Mouse (Mus musculus) forebrain, embryonic 11.5 days (tissue): ENCODE data around the gene Syt12. TPM values are rescaled to one million over a fixed set of nuclear protein-coding genes. Genes with fewer than 3 reads are reported as not detected.
"Not testable (repeated sequence)": the region's sequence is repeated elsewhere in the genome, so short reads cannot be mapped to it uniquely, and the experiment has no call there.

Experiments used
- ATAC-seq: fragments of 200-750 bp; cut with Nextera tagmentation; replicated peaks from 2 replicates; pipeline ENCODE4 v1.8.0; 2017; ENCODE audit warnings: moderate TSS enrichment; ENCODE audit not compliant: low FRiP score
- DNase-seq: peaks from one replicate; pipeline ENCODE4 v3.0.0-alpha.2; 2017; ENCODE audit warnings: low spot score
- H3K27ac ChIP-seq: fragments of 300-500 bp; sonication (generic); 2 replicates; pipeline ENCODE4 v1.5.1; 2014; ENCODE audit warnings: low read depth, low read length
- H3K27me3 ChIP-seq: fragments of 300-500 bp; sonication (generic); 2 replicates; pipeline ENCODE4 v1.6.1; 2014; ENCODE audit warnings: mild to moderate bottlenecking, low read length, mixed read lengths; ENCODE audit not compliant: control insufficient read depth, insufficient read depth
- H3K36me3 ChIP-seq: fragments of 300-500 bp; sonication (generic); 2 replicates; pipeline ENCODE4 v1.6.1; 2014; ENCODE audit warnings: mild to moderate bottlenecking, low read length, moderate library complexity, mixed read lengths; ENCODE audit not compliant: control insufficient read depth, insufficient read depth
- H3K4me1 ChIP-seq: fragments of 300-500 bp; sonication (generic); replicated peaks from 2 replicates; pipeline ENCODE4 v1.6.1; 2014; ENCODE audit warnings: low read length, mixed read lengths; ENCODE audit not compliant: control insufficient read depth, insufficient read depth
- H3K4me2 ChIP-seq: fragments of 300-500 bp; sonication (generic); 2 replicates; pipeline ENCODE4 v1.6.1; 2014; ENCODE audit warnings: low read depth, mild to moderate bottlenecking, low read length, moderate library complexity, mixed read lengths; ENCODE audit not compliant: severe bottlenecking
- H3K4me3 ChIP-seq: fragments of 300-500 bp; sonication (generic); 2 replicates; pipeline ENCODE4 v1.5.1; 2014; ENCODE audit warnings: low read depth, low read length
- H3K9ac ChIP-seq: fragments of 300-500 bp; sonication (generic); 2 replicates; pipeline ENCODE4 v1.6.1; 2014; ENCODE audit warnings: low read length
- H3K9me3 ChIP-seq: fragments of 300-500 bp; sonication (generic); 2 replicates; pipeline ENCODE4 v1.6.1; 2016; ENCODE audit warnings: low read length, mixed read lengths; ENCODE audit not compliant: control insufficient read depth
- WGBS: fragments of 180-500 bp; shearing (Covaris S2); extraction: QIAGEN DNeasy Blood & Tissue Kit; methylation state at CpG from one replicate; pipeline ENCODE4 v1.1.7; 2014; 5-methylcytosine and 5-hydroxymethylcytosine counted together
- polyA plus RNA-seq: library from polyadenylated mRNA; unstranded; fragments of >200 nt; fragmentation: Nextera tagmentation; extraction: Ambion mirVana; gene quantifications from 2 replicates; pipeline ENCODE4 v1.2.1, GENCODE M21; 2014

Gene Syt12
- polyA plus RNA-seq, 1 experiment from 2014 or later: 1.1 TPM

DNA sequence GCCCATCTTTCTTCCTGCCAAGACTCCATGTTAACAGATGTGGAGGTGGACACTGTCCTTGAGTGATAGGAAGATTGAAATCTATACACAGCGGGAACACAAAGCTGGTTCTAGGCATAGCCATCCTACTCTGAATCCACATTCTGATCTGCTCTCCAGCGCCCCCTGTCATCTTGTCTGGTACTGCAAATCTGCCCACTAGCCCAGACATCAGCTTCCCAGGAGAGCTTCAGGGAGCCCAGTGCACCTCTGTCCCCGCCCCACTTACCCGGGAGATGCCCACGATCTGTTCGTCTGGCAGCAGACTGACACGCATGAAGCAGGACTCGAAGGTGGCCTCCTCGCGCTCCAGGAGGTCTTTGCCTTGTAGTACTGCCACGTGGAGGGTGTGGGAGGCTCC lies 21.0 kb downstream of the Syt12 start:
- Histone ChIP-seq H3K4me3 (no peak overlapping the region), H3K9ac (no peak overlapping the region), H3K36me3 (no peaks in the 10 kb centered on the region), H3K27me3 (no peaks in the 10 kb centered on the region), H3K4me1 (no peaks in the 10 kb centered on the region), H3K4me2 (no peak overlapping the region), H3K27ac (no peak overlapping the region), H3K9me3 (no peaks in the 10 kb centered on the region)
- DNase-seq: peak; percentile 84
- 9% methylated on average over 11 of the region's 11 CpGs for WGBS
- ATAC-seq: no peak

DNA sequence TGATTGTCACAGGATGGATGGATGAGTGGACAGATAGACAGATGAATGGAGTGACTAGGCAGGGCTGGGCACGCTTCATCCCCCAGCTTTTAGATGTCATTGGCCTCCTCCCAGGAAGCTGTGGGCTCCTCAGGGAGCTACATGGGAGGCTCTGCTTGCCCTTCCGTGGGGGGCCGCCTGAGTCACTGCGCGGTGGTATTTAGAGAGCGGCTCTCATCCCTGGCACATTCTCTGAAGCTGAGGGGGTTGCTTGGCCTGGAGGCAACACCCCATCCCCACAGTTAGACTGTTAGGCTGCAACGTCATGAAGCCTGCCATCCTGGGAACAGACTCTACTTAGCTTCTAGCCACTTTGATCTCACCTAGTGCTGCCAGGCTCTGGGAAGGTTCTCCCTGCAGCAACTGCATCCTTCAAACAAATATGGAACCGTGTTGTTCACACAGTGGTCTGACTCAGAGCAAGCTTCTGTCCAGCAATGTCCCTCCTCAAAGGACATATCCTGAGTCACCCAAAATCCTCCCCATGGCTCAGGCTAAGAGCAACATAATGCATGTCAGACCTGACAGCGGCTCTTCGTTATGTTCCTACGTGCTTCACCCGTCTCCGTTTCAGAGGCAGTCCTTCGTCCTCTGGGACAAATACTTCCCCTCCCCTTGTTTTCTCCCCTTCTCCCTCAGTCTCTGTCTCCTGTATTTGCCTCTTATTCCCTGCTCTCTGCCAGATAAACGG lies 22.0 kb downstream of the Syt12 start:
- ATAC-seq (no peak), DNase-seq (no peak)
- Histone ChIP-seq H3K4me2 (no peak overlapping the region), H3K4me1 (no peaks in the 10 kb centered on the region), H3K27ac (no peak overlapping the region), H3K36me3 (no peaks in the 10 kb centered on the region), H3K9me3 (no peaks in the 10 kb centered on the region), H3K27me3 (no peaks in the 10 kb centered on the region), H3K9ac (no peak overlapping the region), H3K4me3 (no peak overlapping the region)
- 89% methylated on average over 15 of the region's 15 CpGs for WGBS

DNA sequence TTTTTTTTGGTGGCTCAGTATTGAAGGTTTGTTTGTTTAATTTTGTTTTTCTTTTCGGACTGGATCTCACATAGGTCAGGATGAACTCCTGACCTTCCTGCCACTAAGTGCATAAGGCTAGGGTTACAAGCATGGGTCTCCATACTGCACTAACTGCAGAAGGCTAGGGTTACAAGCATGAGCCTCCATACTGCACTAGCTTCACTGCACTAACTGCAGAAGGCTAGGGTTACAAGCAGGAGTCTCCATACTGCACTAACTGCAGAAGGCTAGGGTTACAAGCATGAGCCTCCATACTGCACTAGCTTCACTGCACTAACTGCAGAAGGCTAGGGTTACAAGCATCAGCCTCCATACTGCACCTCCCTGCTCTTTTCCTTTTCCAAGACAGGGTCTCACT lies 23.2 kb downstream of the Syt12 start:
- not testable (repeated sequence) for H3K9me3 ChIP-seq, ATAC-seq, H3K36me3 ChIP-seq, H3K9ac ChIP-seq, H3K27ac ChIP-seq, H3K4me1 ChIP-seq, H3K27me3 ChIP-seq, H3K4me3 ChIP-seq, H3K4me2 ChIP-seq, DNase-seq
- 68% methylated on average over 1 of the region's 1 CpGs for WGBS

DNA sequence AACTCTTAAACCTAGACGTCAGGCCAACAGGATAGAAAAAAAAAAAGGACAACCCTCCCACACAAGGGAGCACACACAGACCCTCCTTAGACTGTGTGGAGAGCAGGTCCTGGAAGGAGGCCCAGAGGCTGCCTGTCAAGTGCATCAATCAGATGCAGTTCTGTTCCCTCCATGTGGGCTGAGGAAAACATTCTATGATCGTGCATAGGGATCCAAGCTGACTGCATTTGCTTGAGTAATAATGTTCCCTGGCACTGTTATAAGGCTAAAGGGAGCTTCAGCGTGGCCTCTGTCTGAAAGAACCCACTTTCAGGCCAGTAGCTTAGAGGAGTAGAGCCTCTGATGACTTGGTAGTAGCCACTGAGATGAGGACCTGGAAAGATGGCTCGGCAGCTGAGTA lies 24.7 kb downstream of the Syt12 start:
- Histone ChIP-seq H3K27me3 (no peaks in the 10 kb centered on the region), H3K27ac (no peak overlapping the region), H3K4me1 (no peaks in the 10 kb centered on the region), H3K4me2 (no peak overlapping the region), H3K4me3 (no peak overlapping the region), H3K9ac (no peak overlapping the region), H3K36me3 (no peaks in the 10 kb centered on the region), H3K9me3 (no peaks in the 10 kb centered on the region)
- WGBS: 46% methylated on average over 4 of the region's 4 CpGs
- ATAC-seq (no peak), DNase-seq (no peak)

DNA sequence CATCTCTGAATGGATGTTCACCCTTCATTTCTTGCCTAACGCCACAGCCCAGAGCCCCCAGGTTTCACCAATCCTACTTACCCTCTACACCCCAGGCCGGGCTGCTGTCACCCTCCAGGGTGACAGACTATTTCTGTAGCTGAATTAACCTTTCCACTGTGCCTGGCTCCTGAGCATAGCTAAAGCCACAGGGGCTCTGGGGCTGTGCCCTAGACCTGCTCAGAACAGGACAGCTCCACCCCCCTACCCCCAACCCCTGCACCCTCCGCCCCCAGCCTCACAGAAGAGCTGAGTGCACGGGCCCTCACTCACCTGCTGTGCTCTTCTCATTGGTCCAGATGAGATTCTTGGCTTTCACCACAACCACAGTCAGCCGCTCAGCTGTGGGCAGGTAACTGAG lies 25.3 kb downstream of the Syt12 start:
- no peaks in the 10 kb centered on the region for H3K27me3 ChIP-seq
- H3K4me2 ChIP-seq: no peak overlapping the region
- no peak overlapping the region for H3K9ac ChIP-seq
- H3K36me3 ChIP-seq: no peaks in the 10 kb centered on the region
- no peak overlapping the region for H3K4me3 ChIP-seq
- no peak overlapping the region for H3K27ac ChIP-seq
- DNase-seq: no peak
- no peak for ATAC-seq
- no peaks in the 10 kb centered on the region for H3K4me1 ChIP-seq
- H3K9me3 ChIP-seq: no peaks in the 10 kb centered on the region
- 16% methylated on average over 5 of the region's 5 CpGs for WGBS

DNA sequence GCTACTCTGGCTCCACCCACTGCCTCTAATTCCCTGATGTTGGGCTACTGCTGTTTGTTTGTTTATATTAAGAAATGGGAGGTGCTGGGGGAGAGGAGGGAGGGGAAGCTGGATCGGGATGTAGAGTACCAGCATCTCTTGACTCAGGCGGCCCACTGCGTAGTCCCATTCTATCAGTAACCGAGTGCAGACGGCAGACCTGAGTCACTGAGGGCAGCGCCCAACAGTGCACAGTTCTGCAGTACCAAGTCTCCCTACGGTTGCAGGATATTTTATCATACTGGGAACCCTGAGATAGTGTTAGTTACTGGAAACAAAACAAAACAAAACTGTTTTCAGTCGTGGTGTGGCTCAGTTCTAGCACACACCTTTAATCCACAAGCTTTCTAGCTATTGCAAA lies 26.1 kb downstream of the Syt12 start:
- WGBS: 68% methylated on average over 8 of the region's 8 CpGs
- H3K4me1 ChIP-seq: no peaks in the 10 kb centered on the region
- ATAC-seq (no peak), DNase-seq (no peak)
- no peak overlapping the region for H3K27ac ChIP-seq
- H3K9me3 ChIP-seq: no peaks in the 10 kb centered on the region
- no peak overlapping the region for H3K4me3 ChIP-seq
- no peak overlapping the region for H3K9ac ChIP-seq
- no peaks in the 10 kb centered on the region for H3K27me3 ChIP-seq
- H3K36me3 ChIP-seq: no peaks in the 10 kb centered on the region
- no peak overlapping the region for H3K4me2 ChIP-seq

DNA sequence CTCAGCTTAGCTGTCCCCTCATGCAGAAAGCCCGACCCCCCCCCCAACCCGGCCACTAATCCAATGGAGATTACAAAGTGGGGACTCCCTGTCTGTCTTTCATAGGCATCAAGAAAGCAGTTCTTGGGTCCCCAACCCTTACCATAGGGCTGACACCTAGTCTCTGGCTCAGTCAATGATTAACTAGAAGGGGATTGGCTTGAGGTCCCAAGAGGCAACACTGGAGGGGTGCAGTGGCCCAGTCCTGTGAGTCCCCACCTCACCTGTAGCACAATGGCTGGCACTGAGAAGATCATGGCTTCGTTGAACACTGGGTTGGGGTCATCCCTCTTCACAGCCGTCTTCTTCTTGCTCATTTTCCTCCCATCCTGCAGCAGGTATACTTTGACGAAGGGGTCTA lies 26.6 kb downstream of the Syt12 start:
- Histone ChIP-seq H3K36me3 (no peaks in the 10 kb centered on the region), H3K9ac (no peak overlapping the region), H3K4me3 (no peak overlapping the region), H3K27ac (no peak overlapping the region), H3K9me3 (no peaks in the 10 kb centered on the region), H3K4me1 (no peaks in the 10 kb centered on the region), H3K4me2 (no peak overlapping the region), H3K27me3 (no peaks in the 10 kb centered on the region)
- no peak for ATAC-seq
- WGBS: 69% methylated on average over 5 of the region's 5 CpGs
- no peak for DNase-seq

DNA sequence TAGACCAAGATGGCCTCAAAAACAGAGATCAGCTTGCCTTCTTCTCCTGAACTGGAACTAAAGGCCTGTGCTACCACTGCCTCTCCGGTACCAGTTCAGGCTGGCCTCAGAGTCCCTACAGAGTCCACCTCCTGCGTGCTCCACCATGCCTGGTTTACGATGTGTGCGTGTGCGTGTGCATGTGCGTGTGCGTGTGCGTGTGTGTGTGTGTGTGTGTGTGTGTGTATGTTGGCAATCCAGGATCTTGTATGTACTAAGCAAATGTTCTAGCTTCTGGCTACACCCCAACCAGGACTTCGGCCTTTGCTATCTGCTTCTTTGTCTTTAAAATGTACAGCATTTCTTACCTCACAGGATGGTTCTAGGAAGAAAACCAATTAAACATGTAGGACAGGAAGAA lies 28.0 kb downstream of the Syt12 start:
- Histone ChIP-seq H3K36me3 (no peaks in the 10 kb centered on the region), H3K9me3 (no peaks in the 10 kb centered on the region), H3K9ac (no peak overlapping the region), H3K4me2 (no peak overlapping the region), H3K4me1 (no peaks in the 10 kb centered on the region), H3K27me3 (no peaks in the 10 kb centered on the region), H3K27ac (no peak overlapping the region), H3K4me3 (no peak overlapping the region)
- 96% methylated on average over 9 of the region's 9 CpGs for WGBS
- ATAC-seq: no peak
- DNase-seq: no peak

DNA sequence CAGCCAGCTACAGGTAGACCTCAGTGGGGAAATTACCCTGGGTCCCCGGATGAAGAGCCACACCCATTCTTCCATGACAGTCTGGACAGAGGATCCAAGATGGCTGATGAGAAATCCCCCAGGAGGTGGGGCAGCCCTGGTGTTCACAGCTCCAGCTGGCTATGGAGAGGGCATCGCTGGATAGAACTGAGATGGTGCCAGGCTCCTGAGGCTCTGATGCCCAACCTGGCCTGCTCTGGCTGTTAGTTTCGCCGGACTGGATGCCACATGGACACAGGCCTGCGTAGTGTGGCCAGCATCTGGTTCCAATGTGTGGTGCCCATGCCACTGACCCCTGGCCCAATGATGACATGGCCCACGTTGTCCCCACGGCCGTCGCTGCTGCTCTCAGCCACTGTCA lies 29.8 kb downstream of the Syt12 start:
- H3K4me2 ChIP-seq: no peak overlapping the region
- no peaks in the 10 kb centered on the region for H3K36me3 ChIP-seq
- H3K4me1 ChIP-seq: no peaks in the 10 kb centered on the region
- H3K27ac ChIP-seq: no peak overlapping the region
- H3K27me3 ChIP-seq: no peaks in the 10 kb centered on the region
- WGBS: 83% methylated on average over 9 of the region's 9 CpGs
- no peak overlapping the region for H3K4me3 ChIP-seq
- DNase-seq: no peak
- no peak for ATAC-seq
- no peaks in the 10 kb centered on the region for H3K9me3 ChIP-seq
- H3K9ac ChIP-seq: no peak overlapping the region
